Mouse (Mus musculus): ENCODE data around the gene Fcer1g. TPM values are rescaled to one million over a fixed set of nuclear protein-coding genes. Genes with fewer than 3 reads are reported as not detected.
A peak's percentile ranks its signal among the peaks of the same experiment; 100 is the strongest.

Gene Fcer1g
- polyA plus RNA-seq, 2 experiments, result 49.7 to 91.4 TPM

GRCm38 (mm10) chr1:171271196-171271595, 37.0 kb upstream of the Fcer1g start:
- Histone ChIP-seq H3K4me1 (ENCODE audit: control insufficient read depth, insufficient read depth, low read length) (peaks cover 13% of the 10 kb centered on the region), H3K36me3 (ENCODE audit: control insufficient read depth, insufficient read depth, low read length) (peaks cover 39% of the 10 kb centered on the region), H3K9me3 (ENCODE audit: control insufficient read depth, low read length) (no peaks in the 10 kb centered on the region), H3K4me3 (replicated peaks; ENCODE audit: low read length) (peak overlapping the region; percentile 88), H3K27me3 (ENCODE audit: control insufficient read depth, insufficient read depth, low read length) (no peaks in the 10 kb centered on the region), H3K9ac (ENCODE audit: low read depth, low read length, severe bottlenecking) (peak overlapping the region; percentile 77), H3K27ac (replicated peaks; ENCODE audit: low read depth, low read length) (no peak overlapping the region), H3K4me2 (replicated peaks; ENCODE audit: low read depth, low read length, severe bottlenecking) (peak overlapping the region; percentile 96)
- DNase-seq (ENCODE audit: low spot score) (no peak), ATAC-seq (ENCODE audit: low FRiP score, low read depth) (no peak)
- WGBS, result 51% methylated on average over 9 of the region's 9 CpGs
- no peak for TF ChIP-seq POLR2A (IDR thresholded peaks at IDR 0.05; ENCODE audit: borderline replicate concordance, extremely low read depth, insufficient read depth, insufficient read length)

- H3K27me3 ChIP-seq (ENCODE audit: control insufficient read depth, insufficient read depth, low read length), result no peaks in the 10 kb centered on the region
- no peaks in the 10 kb centered on the region for H3K9me3 ChIP-seq (ENCODE audit: control insufficient read depth, low read length)
- peak overlapping the region; percentile 88 for H3K4me3 ChIP-seq (replicated peaks; ENCODE audit: low read length)
- peak; percentile 35; the same call in 1 of the 2 replicates for ATAC-seq (ENCODE audit: low FRiP score, low read depth)
- peak overlapping the region; percentile 96 for H3K4me2 ChIP-seq (replicated peaks; ENCODE audit: low read depth, low read length, severe bottlenecking)
- no peak for DNase-seq (ENCODE audit: low spot score)
- WGBS, result 5% methylated on average over 19 of the region's 19 CpGs
- peaks cover 32% of the 10 kb centered on the region for H3K36me3 ChIP-seq (ENCODE audit: control insufficient read depth, insufficient read depth, low read length)
- peak overlapping the region; percentile 77 for H3K9ac ChIP-seq (ENCODE audit: low read depth, low read length, severe bottlenecking)
- H3K4me1 ChIP-seq (ENCODE audit: control insufficient read depth, insufficient read depth, low read length), result peaks cover 13% of the 10 kb centered on the region
- no peak for TF ChIP-seq POLR2A (IDR thresholded peaks at IDR 0.05; ENCODE audit: borderline replicate concordance, extremely low read depth, insufficient read depth, insufficient read length)
- H3K27ac ChIP-seq (replicated peaks; ENCODE audit: low read depth, low read length), result no peak overlapping the region
Observed at GRCm38 (mm10) chr1:171270573-171270900, 36.4 kb upstream of the Fcer1g start.

- Histone ChIP-seq H3K36me3 (ENCODE audit: control insufficient read depth, insufficient read depth, low read length) (peaks cover 28% of the 10 kb centered on the region), H3K27me3 (ENCODE audit: control insufficient read depth, insufficient read depth, low read length) (no peaks in the 10 kb centered on the region), H3K9ac (ENCODE audit: low read depth, low read length, severe bottlenecking) (peak within 1 kb of the TSS; percentile 77), H3K4me2 (replicated peaks; ENCODE audit: low read depth, low read length, severe bottlenecking) (peak within 1 kb of the TSS; percentile 96), H3K9me3 (ENCODE audit: control insufficient read depth, low read length) (no peaks in the 10 kb centered on the region), H3K4me1 (ENCODE audit: control insufficient read depth, insufficient read depth, low read length) (peaks cover 13% of the 10 kb centered on the region), H3K4me3 (replicated peaks; ENCODE audit: low read length) (peak within 1 kb of the TSS; percentile 88), H3K27ac (replicated peaks; ENCODE audit: low read depth, low read length) (peak within 1 kb of the TSS; percentile 26)
- WGBS, result 4% methylated on average over 36 of the region's 36 CpGs
- TF ChIP-seq POLR2A (IDR thresholded peaks at IDR 0.05; ENCODE audit: borderline replicate concordance, extremely low read depth, insufficient read depth, insufficient read length), result peak; percentile 98; the same call in 1 of the 2 replicates
- DNase-seq (ENCODE audit: low spot score) (peak; percentile 89), ATAC-seq (ENCODE audit: low FRiP score, low read depth) (peak; percentile 96)
Observed at GRCm38 (mm10) chr1:171269848-171270572, 35.8 kb upstream of the Fcer1g start, which contains the start of gene B4galt3. B4galt3 (plus strand) TSS chr1:171270328.

GRCm38 (mm10) chr1:171268341-171268740, 34.2 kb upstream of the Fcer1g start:
- Histone ChIP-seq H3K4me3 (replicated peaks; ENCODE audit: low read length) (no peak overlapping the region), H3K4me1 (ENCODE audit: control insufficient read depth, insufficient read depth, low read length) (peaks cover 19% of the 10 kb centered on the region), H3K36me3 (ENCODE audit: control insufficient read depth, insufficient read depth, low read length) (peaks cover 13% of the 10 kb centered on the region), H3K4me2 (replicated peaks; ENCODE audit: low read depth, low read length, severe bottlenecking) (no peak overlapping the region), H3K9ac (ENCODE audit: low read depth, low read length, severe bottlenecking) (no peak overlapping the region), H3K27me3 (ENCODE audit: control insufficient read depth, insufficient read depth, low read length) (no peaks in the 10 kb centered on the region), H3K27ac (replicated peaks; ENCODE audit: low read depth, low read length) (no peak overlapping the region), H3K9me3 (ENCODE audit: control insufficient read depth, low read length) (no peaks in the 10 kb centered on the region)
- DNase-seq (ENCODE audit: low spot score), result no peak
- ATAC-seq (ENCODE audit: low FRiP score, low read depth), result no peak
- 59% methylated on average over 1 of the region's 1 CpGs for WGBS
- TF ChIP-seq POLR2A (IDR thresholded peaks at IDR 0.05; ENCODE audit: borderline replicate concordance, extremely low read depth, insufficient read depth, insufficient read length), result no peak

- Histone ChIP-seq H3K4me3 (replicated peaks; ENCODE audit: low read length) (no peak overlapping the region), H3K9ac (ENCODE audit: low read depth, low read length, severe bottlenecking) (no peak overlapping the region), H3K4me1 (ENCODE audit: control insufficient read depth, insufficient read depth, low read length) (peaks cover 27% of the 10 kb centered on the region), H3K27me3 (ENCODE audit: control insufficient read depth, insufficient read depth, low read length) (no peaks in the 10 kb centered on the region), H3K9me3 (ENCODE audit: control insufficient read depth, low read length) (no peaks in the 10 kb centered on the region), H3K36me3 (ENCODE audit: control insufficient read depth, insufficient read depth, low read length) (no peaks in the 10 kb centered on the region), H3K27ac (replicated peaks; ENCODE audit: low read depth, low read length) (no peak overlapping the region), H3K4me2 (replicated peaks; ENCODE audit: low read depth, low read length, severe bottlenecking) (no peak overlapping the region)
- DNase-seq (ENCODE audit: low spot score) (no peak), ATAC-seq (ENCODE audit: low FRiP score, low read depth) (no peak)
- WGBS, result 67% methylated on average over 4 of the region's 4 CpGs
- TF ChIP-seq POLR2A (IDR thresholded peaks at IDR 0.05; ENCODE audit: borderline replicate concordance, extremely low read depth, insufficient read depth, insufficient read length), result no peak
Observed at GRCm38 (mm10) chr1:171265971-171266744, 32.0 kb upstream of the Fcer1g start.
